Mouse (Mus musculus) liver, embryonic 13.5 days (tissue): ENCODE measurements around the gene Olfr1367. TPM values are rescaled to one million over a fixed set of nuclear protein-coding genes. Genes with fewer than 3 reads are reported as not detected.

Experiments
- ATAC-seq: fragments of 200-750 bp; cut with Nextera tagmentation; 2 replicates; pipeline ENCODE4 v1.8.0; 2017; ENCODE audit warnings: low read depth, mild to moderate bottlenecking, moderate number of reproducible peaks, moderate library complexity
- DNase-seq: peaks from one replicate; pipeline ENCODE4 v3.0.0; 2022
- H3K27ac ChIP-seq: fragments of 300-500 bp; sonication (generic); 2 replicates; pipeline ENCODE4 v1.5.1; 2015; ENCODE audit warnings: moderate library complexity, mild to moderate bottlenecking, inconsistent platforms
- H3K27me3 ChIP-seq: fragments of 300-500 bp; sonication (generic); 2 replicates; pipeline ENCODE4 v1.6.1; 2015; ENCODE audit warnings: mild to moderate bottlenecking, inconsistent platforms
- H3K36me3 ChIP-seq: fragments of 300-500 bp; sonication (generic); 2 replicates; pipeline ENCODE4 v1.6.1; 2015; ENCODE audit warnings: mild to moderate bottlenecking, inconsistent platforms
- H3K4me1 ChIP-seq: fragments of 300-500 bp; sonication (generic); replicated peaks from 2 replicates; pipeline ENCODE4 v1.6.1; 2015; ENCODE audit warnings: inconsistent platforms
- H3K4me2 ChIP-seq: fragments of 300-500 bp; sonication (generic); 2 replicates; pipeline ENCODE4 v1.6.1; 2015; ENCODE audit warnings: inconsistent platforms, mild to moderate bottlenecking, moderate library complexity
- H3K4me3 ChIP-seq: fragments of 300-500 bp; sonication (generic); replicated peaks from 2 replicates; pipeline ENCODE4 v1.5.1; 2015; ENCODE audit warnings: mild to moderate bottlenecking, inconsistent platforms
- H3K9ac ChIP-seq: fragments of 300-500 bp; sonication (generic); 2 replicates; pipeline ENCODE4 v1.6.1; 2015; ENCODE audit warnings: mild to moderate bottlenecking, inconsistent platforms
- H3K9me3 ChIP-seq: fragments of 300-500 bp; sonication (generic); replicated peaks from 2 replicates; pipeline ENCODE4 v1.6.1; 2016; ENCODE audit warnings: inconsistent platforms
- WGBS: fragments of 180-500 bp; shearing (Covaris S2); methylation state at CpG from one replicate; pipeline ENCODE4 v1.1.7; 2015; ENCODE audit not compliant: insufficient replicate concordance; 5-methylcytosine and 5-hydroxymethylcytosine counted together
- microRNA-seq: library from miRNA; unstranded; fragments of <30 nt; microRNA quantifications from one replicate; pipeline ENCODE4, GENCODE M21; 2016
- polyA plus RNA-seq: library from polyadenylated mRNA; unstranded; fragments of >200 nt; fragmentation: Nextera tagmentation; extraction: Ambion mirVana; gene quantifications from 2 replicates; pipeline ENCODE4 v1.2.1, GENCODE M21; 2015

Gene Olfr1367
- polyA plus RNA-seq, 1 experiment from 2014 or later: not detected

DNA sequence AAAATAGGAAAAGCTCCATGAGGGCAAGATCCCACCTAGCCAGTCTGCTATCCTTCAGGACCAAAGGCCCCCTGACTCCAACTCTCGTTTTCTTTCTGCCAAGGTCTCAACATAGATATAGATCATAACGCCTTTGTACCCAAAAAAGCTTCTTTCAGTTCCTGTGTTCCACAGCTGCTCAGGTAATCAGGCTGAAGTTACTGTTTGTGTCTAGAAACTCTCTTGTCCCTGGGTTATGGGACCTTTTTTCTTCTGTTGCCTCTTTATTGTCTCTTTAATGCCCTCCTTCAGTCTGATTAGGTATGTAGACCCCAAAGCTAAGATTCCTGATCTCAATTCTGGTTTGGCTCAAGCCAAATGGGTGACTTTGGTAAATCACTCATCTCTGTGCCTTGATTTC is 50.8 kb downstream of the Olfr1367 start:
- DNase-seq (no peak), ATAC-seq (no peak)
- no peak overlapping the region for H3K27ac ChIP-seq
- no peak overlapping the region for H3K4me3 ChIP-seq
- no peaks in the 10 kb centered on the region for H3K27me3 ChIP-seq
- H3K9ac ChIP-seq: no peak overlapping the region
- no peak overlapping the region for H3K4me2 ChIP-seq
- peaks cover 49% of the 10 kb centered on the region for H3K36me3 ChIP-seq
- 71% methylated on average over 2 of the region's 2 CpGs for WGBS
- peaks cover 20% of the 10 kb centered on the region for H3K4me1 ChIP-seq
- H3K9me3 ChIP-seq: no peaks in the 10 kb centered on the region

Small RNA genes lying within 50 kb of the gene (microRNA-seq; reads per million reads assigned to microRNA genes)
- gene Mir6942: not detected

Other genes starting within 250 kb of the Olfr1367 start
- gene Olfr1369-ps1, start 235.4 kb upstream of the Olfr1367 start, polyA plus RNA-seq: 0.02 and 0.07 TPM in 2 replicates
- gene Olfr263, start 217.3 kb upstream of the Olfr1367 start, polyA plus RNA-seq: not detected in 2 replicates
- gene Olfr1368, start 201.0 kb upstream of the Olfr1367 start, polyA plus RNA-seq: not detected in 2 replicates
- gene Trim27, start 167.5 kb upstream of the Olfr1367 start, polyA plus RNA-seq: 81.4 and 82.3 TPM in 2 replicates
- gene Gpx5, start 54.2 kb upstream of the Olfr1367 start, polyA plus RNA-seq: not detected in 2 replicates
- not detected in 2 replicates for gene Gpx6, start 34.8 kb upstream of the Olfr1367 start, polyA plus RNA-seq
- gene Zscan12, start 15.9 kb downstream of the Olfr1367 start, polyA plus RNA-seq: 4.4 and 5.0 TPM in 2 replicates
- 30.1 and 33.6 TPM in 2 replicates for gene Zkscan3, start 55.8 kb downstream of the Olfr1367 start, polyA plus RNA-seq
- 1.6 and 1.7 TPM in 2 replicates for gene Pgbd1, start 94.1 kb downstream of the Olfr1367 start, polyA plus RNA-seq
- 7.0 and 7.6 TPM in 2 replicates for gene Zscan26, start 106.8 kb downstream of the Olfr1367 start, polyA plus RNA-seq
- gene Nkapl, start 121.6 kb downstream of the Olfr1367 start, polyA plus RNA-seq: 0.86 and 0.92 TPM in 2 replicates
- 0.33 and 0.38 TPM in 2 replicates for gene Zkscan4, start 132.0 kb downstream of the Olfr1367 start, polyA plus RNA-seq
- not detected in 2 replicates for gene Gm10065, start 132.5 kb downstream of the Olfr1367 start, polyA plus RNA-seq
- gene AK157302, start 148.3 kb downstream of the Olfr1367 start, polyA plus RNA-seq: 0.65 and 0.77 TPM in 2 replicates
- 6.6 and 7.4 TPM in 2 replicates for gene Gm11273, start 154.5 kb downstream of the Olfr1367 start, polyA plus RNA-seq
- 1.1 and 1.2 TPM in 2 replicates for gene Zkscan8, start 184.2 kb downstream of the Olfr1367 start, polyA plus RNA-seq
- gene Olfr1366, start 195.9 kb downstream of the Olfr1367 start, polyA plus RNA-seq: not detected in 2 replicates
- gene Olfr1535, start 213.0 kb downstream of the Olfr1367 start, polyA plus RNA-seq: not detected in 2 replicates
- gene Olfr1364, start 234.8 kb downstream of the Olfr1367 start, polyA plus RNA-seq: not detected in 2 replicates